Mouse (Mus musculus) retina, embryonic 14.5 days (tissue): ENCODE data around the gene Phldb3.
A peak's percentile ranks its signal among the peaks of the same experiment; 100 is the strongest.

Experiments used
- DNase-seq: peaks from one replicate; pipeline ENCODE4 v3.0.0-alpha.2; 2015; ENCODE audit warnings: low spot score

Phldb3 gene

GRCm38 (mm10) chr7:24630116-24630880, 19.7 kb downstream of the Phldb3 start:
- no peak for DNase-seq

- DNase-seq = no peak
Measured at GRCm38 (mm10) chr7:24636264-24636663, 25.7 kb downstream of the Phldb3 start, which contains the start of gene Lypd3. Gene Lypd3 (plus strand): TSS chr7:24636550.

- DNase-seq = no peak
Measured at GRCm38 (mm10) chr7:24637046-24637445, 26.5 kb downstream of the Phldb3 start.

GRCm38 (mm10) chr7:24638026-24638856, 27.7 kb downstream of the Phldb3 start:
- DNase-seq = peak; percentile 56

GRCm38 (mm10) chr7:24640450-24640849, 29.9 kb downstream of the Phldb3 start:
- no peak for DNase-seq

GRCm38 (mm10) chr7:24642491-24642890, 31.9 kb downstream of the Phldb3 start:
- DNase-seq = peak; percentile 78

GRCm38 (mm10) chr7:24644492-24644891, 33.9 kb downstream of the Phldb3 start:
- DNase-seq = no peak

DNA sequence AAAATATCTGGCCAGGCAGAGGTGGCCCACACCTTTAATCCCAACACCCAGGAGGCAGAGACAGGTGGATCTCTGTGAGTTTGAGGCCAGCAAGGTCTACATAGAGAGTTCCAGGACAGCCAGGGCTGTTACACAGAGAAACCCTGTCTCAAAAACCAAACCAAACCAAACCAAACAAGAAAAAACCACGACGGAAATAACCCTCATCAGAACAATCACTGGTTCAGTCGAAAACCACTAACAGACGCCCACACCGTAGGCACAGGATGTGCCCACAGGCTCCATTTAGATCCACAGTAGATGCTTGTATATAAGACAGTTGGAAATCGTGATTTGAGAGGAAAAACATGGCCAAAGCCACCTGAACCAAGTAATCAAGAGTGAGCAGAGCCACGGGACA, 34.4 kb downstream of the Phldb3 start:
- DNase-seq = no peak

DNA sequence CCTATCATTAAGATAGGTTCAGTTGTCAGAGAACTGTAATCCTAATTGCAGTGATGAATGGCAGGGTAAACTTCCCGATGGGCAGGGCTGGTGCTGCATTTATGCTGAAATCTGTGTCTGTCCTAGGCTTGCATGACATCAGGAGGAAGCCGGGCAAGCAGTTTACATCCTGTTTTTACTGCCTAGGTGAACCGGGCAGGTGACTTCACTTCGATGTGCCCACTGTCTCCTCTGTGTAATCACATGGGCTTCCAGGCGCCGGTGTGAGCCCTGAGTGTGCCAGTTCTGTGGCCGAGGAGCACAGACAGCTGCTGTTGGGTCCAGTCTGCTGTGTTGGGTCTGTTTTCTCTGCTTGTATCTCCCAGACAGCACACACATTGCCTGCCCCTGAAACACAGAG, 35.9 kb downstream of the Phldb3 start:
- DNase-seq = no peak

- peak; percentile 82 for DNase-seq
Measured at GRCm38 (mm10) chr7:24653681-24654080, 43.1 kb downstream of the Phldb3 start.

DNA sequence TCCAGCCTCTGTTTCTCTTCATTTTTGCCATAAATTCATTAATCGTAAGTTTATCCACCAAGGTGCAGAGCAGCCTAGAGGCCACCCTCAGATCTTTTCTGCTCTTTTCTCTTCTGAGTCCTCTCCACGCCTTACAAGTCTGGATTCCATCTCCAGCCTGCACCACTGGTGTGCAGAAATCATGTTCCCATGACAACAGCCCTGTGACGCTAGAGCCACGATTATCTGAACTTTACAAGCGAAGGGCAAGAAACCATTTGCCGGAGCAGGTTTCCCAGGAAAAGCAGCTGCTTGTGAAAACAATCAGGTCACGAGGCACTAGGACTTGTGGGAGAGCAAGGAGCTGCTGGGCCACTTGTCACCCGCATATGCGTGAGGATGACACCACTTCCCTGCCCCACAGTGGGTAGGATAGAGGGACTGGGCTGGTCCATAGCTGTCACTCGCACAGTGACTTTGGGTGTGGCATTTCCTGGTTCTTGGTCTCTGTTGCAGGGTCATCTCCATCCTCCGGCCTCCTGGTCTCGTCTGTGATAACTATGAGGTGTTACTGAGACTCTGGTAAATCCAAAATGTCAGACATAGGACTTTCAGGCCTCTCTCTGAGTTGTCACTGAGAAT, 49.3 kb downstream of the Phldb3 start:
- DNase-seq = no peak

DNA sequence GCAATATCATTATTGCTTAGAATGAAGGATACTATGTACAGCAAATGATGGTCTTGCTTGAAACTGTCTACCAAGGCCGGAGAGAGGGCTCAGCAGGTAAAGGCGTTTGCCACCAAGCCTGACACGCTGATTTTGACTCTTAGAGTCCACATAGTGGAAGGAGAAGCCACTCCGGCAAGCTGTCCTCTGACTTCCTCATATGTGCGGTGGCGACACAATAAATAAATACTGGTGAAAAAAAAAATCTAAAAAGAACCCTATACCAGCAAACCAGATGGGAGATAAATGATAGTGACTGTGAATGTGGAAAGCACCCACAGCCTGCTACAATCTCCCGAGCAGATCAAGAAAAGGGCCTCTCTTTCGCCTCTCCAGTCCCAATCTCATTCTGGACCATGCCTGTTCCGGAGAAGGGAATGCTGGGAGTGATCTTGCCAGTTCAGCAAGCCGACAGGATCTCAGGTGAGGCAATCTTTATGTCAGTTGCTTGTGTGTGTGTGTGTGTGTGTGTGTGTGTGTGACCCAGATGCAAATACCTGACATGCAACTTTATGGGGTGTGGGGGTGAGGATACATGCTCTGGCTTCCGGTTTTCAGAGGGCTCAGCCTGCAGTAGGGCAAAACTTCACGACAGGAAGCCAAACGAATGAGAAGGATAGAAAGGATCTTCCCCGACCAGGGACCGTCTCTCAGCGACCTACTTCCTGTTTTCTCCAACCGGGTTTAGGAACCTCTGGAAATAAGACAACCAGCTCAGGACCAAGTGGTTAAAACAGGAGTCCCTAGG, 50.7 kb downstream of the Phldb3 start:
- DNase-seq = no peak

DNA sequence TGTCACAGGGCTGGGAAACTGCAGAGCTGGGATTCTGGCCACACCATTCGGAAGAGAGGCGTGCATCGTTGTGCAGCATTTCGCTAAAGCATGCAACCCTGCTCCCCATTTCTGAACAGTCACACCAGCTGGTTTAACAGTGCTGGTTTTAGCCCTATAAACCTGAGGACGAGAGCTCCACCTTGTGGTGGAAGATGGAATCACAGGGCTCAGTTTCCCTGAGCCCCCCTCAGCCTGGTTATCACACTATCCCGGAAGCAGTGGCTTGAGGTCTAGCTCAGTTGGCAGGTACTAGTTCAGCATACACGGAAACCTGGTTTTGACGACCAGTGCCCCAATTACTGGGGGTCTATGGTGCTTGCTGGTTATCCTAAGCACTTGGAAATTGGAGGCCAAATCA, 52.0 kb downstream of the Phldb3 start:
- DNase-seq = peak; percentile 95

GRCm38 (mm10) chr7:24664301-24664700, 53.7 kb downstream of the Phldb3 start:
- no peak for DNase-seq

- DNase-seq = no peak
Measured at GRCm38 (mm10) chr7:24664959-24665358, 54.4 kb downstream of the Phldb3 start.

DNA sequence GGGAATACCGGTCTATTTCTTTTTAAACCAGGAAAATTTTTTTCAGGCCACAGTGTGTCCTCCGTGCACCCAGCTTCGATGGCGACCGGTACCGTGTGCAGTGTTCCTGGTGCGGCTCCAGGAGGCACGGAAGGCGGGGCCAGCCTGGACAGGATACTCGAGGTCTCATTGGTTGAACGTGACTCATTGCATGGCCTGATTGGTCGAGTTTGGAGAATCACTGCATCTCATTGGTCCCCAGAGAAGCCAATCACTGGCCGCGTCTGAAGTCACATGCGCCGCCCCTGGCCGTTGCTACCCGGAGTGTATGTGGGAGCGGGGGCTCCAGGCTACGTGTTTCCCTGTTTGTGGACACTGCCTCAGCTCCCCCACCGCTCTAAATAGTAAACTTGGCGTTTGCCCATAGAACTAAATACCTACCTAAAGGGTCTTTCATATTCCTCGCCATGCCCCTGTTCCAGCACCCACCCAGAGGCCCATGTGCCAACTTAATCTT, 61.4 kb downstream of the Phldb3 start:
- DNase-seq = no peak

GRCm38 (mm10) chr7:24676575-24676974, 66.0 kb downstream of the Phldb3 start, which contains the start of gene Tex101:
Gene Tex101 (minus strand): TSS chr7:24676675.
- no peak for DNase-seq
